Mouse (Mus musculus) liver, embryonic 14.5 days (tissue): ENCODE results near the gene Myh14.

Experiments used
- CTCF ChIP-seq: IDR thresholded peaks from 2 replicates; pipeline ENCODE4 v1.5.1; 2016; ENCODE audit warnings: antibody characterized with exemption, low read depth, control low read depth
- EP300 ChIP-seq: IDR thresholded peaks from 2 replicates; pipeline ENCODE4 v1.6.1; 2016; ENCODE audit warnings: antibody characterized with exemption, low read depth

GRCm38 (mm10) chr7:44584265-44584804 lies 86.3 kb downstream of the Myh14 start:
- TF ChIP-seq CTCF = no peak
- TF ChIP-seq EP300 = no peak
